Mouse (Mus musculus): ENCODE results near the gene Tspan18. TPM values are rescaled to one million over a fixed set of nuclear protein-coding genes. Genes with fewer than 3 reads are reported as not detected.

Tspan18 gene
- total RNA-seq (2022) = 10 to 100 TPM; 39.5 to 48.5 (median 45.8) TPM

DNA sequence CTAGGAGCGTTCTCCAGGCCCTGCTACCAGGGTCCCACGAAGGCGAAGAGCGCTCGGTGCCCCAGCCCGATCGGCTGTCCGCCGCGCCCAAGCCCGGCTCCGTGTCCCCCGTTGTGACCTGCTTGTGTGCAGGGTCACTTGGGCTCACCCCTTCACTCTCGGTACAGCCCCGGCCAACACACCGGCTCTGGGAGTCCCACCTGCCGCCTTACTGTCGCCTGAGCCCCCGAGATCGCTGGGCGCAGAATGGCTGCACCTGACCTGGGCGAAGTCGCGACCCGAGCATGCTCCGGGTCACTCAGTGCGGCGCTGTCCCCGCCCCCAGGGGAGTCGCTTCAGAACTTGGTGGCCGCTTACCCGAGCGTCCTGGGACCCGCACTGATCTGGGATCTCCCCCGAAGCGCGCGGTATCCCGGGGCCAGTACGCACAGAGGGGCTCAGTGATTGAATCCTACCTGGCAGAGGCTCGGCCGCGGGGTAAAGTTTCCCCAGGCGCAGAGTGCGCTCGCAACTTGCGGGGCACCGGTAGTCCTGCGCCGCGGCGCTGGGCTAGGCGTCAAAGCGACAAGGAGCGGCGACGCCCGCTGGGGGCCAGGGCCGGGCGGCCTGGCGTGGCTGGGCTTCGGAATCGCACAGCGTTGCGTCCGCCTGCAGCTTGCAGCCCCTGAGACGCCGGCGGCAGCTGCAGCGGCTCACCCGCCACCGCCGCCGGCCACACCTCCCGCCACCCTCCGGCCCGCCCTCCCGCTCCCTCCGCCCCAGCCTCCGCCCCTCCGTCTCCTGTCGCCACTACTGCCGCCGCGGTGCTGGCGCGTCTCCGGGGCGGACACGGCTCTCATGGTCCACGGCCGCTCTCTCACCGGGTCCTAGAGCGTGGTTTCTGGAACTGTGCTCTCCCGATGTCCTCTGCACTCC, at the start of gene Tspan18:
TSS of gene Tspan18 (minus strand) at position 689 of the 915 bp plus-strand sequence.
- DNase-seq = peak; percentile 47

GRCm38 (mm10) chr2:93383831-93384230, 49.5 kb upstream of the Tspan18 start:
- DNase-seq = no peak

- DNase-seq = no peak
Measured at GRCm38 (mm10) chr2:93380680-93381089, 46.4 kb upstream of the Tspan18 start.

GRCm38 (mm10) chr2:93377797-93378196, 43.5 kb upstream of the Tspan18 start:
- no peak for DNase-seq

DNA sequence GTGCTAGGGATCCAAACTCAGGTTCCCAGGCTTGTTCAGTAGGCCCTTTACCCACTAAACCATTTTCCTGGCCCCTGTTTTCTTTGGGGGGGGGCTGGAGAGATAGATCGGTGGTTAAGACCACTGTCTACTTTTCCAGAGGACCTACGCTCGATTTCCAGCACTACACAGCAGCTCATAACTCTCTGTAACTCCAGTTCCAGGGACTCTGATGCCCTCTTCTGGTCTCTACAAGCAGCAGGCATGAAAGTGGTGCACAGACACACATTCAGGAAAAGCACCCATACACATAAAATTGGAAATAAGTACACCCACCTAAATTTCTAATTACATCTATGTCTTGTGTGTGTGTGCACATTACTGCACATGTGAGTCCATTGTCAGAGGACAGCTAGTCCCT, 42.9 kb upstream of the Tspan18 start:
- no peak for DNase-seq

GRCm38 (mm10) chr2:93372872-93373271, 38.6 kb upstream of the Tspan18 start:
- no peak for DNase-seq

GRCm38 (mm10) chr2:93372097-93372571, 37.8 kb upstream of the Tspan18 start:
- peak; percentile 23 for DNase-seq

DNA sequence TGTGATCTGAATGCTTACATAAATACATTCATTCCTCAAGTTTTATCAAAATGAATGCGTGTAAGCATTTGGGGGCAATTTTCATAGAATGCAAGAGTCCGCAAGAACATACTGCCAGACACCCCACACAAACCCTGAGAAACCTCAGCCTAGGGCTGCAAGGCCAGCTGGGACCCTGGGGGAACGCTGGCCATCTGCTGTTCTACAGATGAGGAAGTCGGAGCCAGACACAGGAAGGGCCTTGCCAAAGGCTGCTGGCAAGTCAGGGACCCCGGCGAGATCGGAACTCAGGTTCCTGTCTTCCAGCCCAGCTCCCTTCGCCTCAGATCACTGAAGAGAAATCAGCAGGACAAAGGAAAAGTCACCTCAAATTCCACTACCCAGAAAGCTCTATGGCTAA, 34.6 kb upstream of the Tspan18 start:
- DNase-seq = no peak

- DNase-seq = no peak
Measured at GRCm38 (mm10) chr2:93367962-93368361, 33.7 kb upstream of the Tspan18 start.

GRCm38 (mm10) chr2:93365411-93365810, 31.1 kb upstream of the Tspan18 start:
- DNase-seq = no peak

GRCm38 (mm10) chr2:93364951-93365350, 30.6 kb upstream of the Tspan18 start:
- DNase-seq = no peak

GRCm38 (mm10) chr2:93361454-93361853, 27.1 kb upstream of the Tspan18 start:
- no peak for DNase-seq

- DNase-seq = no peak
Measured at GRCm38 (mm10) chr2:93360310-93360709, 26.0 kb upstream of the Tspan18 start.

GRCm38 (mm10) chr2:93357391-93357790, 23.1 kb upstream of the Tspan18 start:
- no peak for DNase-seq

- no peak for DNase-seq
Measured at GRCm38 (mm10) chr2:93355845-93356244, 21.5 kb upstream of the Tspan18 start.

- no peak for DNase-seq
Measured at GRCm38 (mm10) chr2:93354621-93355020, 20.3 kb upstream of the Tspan18 start.

- DNase-seq = no peak
Measured at GRCm38 (mm10) chr2:93353725-93354124, 19.4 kb upstream of the Tspan18 start.

GRCm38 (mm10) chr2:93352915-93353685, 18.8 kb upstream of the Tspan18 start:
- no peak for DNase-seq

DNA sequence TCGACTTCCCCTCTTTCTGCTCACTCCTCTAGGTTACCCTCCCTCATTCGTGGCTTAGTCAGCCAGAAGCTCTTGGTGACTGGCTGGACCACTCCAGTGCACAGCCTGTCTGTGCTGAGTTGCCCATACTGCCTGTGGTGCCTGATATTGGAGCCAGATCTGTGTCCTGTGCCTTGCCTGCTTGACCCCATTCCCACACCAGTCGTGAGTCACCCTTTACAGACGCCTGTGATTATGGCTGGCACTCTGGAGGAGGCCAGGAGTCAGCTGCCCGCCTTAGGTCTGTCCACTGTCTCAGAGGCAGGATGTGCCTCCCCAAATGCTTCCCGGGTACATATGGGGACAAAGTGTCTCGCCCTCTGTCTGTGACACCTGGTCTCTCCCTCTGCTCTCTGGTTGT, 17.0 kb upstream of the Tspan18 start:
- no peak for DNase-seq

DNA sequence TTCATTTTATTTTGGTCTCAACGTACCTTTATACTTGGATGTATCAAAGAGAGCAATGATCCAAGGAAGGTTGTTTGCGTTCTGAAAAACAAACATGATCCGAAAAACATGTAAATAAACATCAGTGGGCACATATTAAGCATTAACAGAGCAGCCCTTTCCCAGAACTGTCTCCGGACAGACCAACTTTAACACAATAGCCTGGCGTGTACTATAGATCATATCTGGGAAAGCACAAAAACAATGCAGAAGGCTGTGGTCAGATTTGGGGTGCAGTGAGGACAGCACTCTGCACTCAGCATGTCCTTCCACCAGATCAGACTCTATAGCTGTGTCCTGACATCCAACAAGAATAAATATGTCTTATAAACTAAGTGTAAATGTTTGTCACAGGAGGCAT, 12.7 kb upstream of the Tspan18 start:
- DNase-seq = no peak

DNA sequence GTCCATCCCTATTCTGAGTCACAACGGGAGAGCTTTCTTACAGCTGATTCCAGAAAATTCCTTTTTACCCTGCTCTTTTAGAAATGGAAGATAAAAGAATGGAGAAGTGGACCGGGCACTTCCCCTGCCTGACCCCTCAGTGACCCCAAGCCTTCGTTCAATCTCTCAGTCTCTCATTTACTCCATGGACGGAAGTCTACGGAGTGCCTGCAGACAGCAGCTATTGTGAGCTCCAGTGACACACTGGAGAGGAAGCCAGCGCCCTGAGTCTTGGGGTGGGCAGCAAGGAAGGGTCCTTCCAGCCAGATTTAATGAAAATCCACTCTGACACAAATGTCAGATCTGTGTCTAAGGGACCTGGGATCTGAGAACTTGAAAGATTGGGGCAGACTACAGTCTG, 12.3 kb upstream of the Tspan18 start:
- DNase-seq = no peak

DNA sequence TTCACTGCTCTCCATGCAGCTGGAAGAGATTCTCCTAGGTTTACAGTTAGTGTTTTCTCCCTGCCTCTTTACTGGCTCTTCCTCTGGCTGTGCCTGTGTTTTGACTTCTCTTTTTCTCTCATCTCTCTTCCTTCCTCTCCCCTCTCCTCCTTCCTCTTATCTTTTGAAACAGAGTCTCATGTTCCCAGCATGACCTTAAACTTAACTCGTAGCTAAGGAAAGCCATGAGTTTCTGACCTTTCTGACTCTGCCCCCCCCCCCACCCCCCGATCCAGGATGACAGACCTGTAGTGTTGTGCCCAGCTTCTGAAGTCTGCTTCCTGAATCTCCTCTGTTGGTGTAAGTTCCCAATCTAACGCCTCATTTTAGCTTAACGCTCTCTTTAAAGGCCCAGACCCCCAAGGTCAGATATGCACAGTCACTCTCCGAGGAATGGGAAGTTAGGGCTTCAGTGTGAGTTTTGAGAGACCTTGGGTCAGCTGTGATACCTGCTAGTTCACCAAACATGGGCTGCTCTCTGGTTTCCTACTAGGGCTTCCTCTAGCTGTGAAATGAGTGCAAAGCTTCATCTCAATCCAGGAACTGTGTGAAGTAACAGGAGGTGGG, 11.5 kb upstream of the Tspan18 start:
- DNase-seq = no peak
